Comparison of ENCODE assay signal across 23 mouse cellular contexts in the genomic region with DNA sequence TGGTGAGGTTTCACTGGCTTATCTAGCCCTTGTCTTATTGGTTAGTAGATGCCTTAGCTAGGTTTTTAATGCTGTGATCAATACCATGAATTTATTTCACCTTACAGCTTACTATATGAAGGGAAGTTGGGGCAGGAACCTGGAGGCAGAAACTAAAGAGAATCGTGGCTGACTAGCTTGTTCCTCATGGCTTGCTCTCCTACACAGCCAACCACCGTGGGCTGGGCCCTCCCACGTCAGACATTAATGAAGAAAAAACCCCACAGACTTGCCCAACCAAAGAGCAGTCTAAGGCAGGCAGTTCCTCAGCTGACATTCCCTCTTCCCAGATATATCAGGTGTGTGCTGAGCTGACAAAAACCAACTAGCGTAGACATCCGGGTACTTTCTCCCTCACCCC. TPM values are rescaled to one million over a fixed set of nuclear protein-coding genes. Genes with fewer than 3 reads are reported as not detected.
DNase-seq lines count a peak whose midpoint lies in the region; ATAC-seq and TF ChIP-seq lines count a peak whose summit lies in the region.
"Had no signal": no experiment of that assay in that cellular context is flagged by ENCODE, and none has a peak within 500 bp of the region (broad histone marks: within the 10 kb centered on the region; RNA-seq: fewer than 3 reads in every experiment).

No protein-coding gene starts in this region.

- ATAC-seq in liver, embryonic 13.5 days (ENCODE audit: low read depth) = no peak
- ATAC-seq in liver, postnatal 0 days = no peak

- peaks cover 78% of the 10 kb centered on the region for H3K36me3 ChIP-seq in liver, embryonic 13.5 days
- H3K36me3 ChIP-seq in liver, postnatal 0 days (replicated peaks; ENCODE audit: insufficient read depth, low read length) = peaks cover 71% of the 10 kb centered on the region

- no peak for TF ChIP-seq CTCF in liver, postnatal 0 days (IDR thresholded peaks at IDR 0.05; ENCODE audit: low read depth)

- H3K9me3 ChIP-seq in liver, embryonic 13.5 days (replicated peaks) = no peaks in the 10 kb centered on the region
- no peaks in the 10 kb centered on the region for H3K9me3 ChIP-seq in liver, postnatal 0 days (ENCODE audit: low read length)
- H3K9me3 ChIP-seq: embryonic facial prominence, embryonic 15.5 days; forebrain, embryonic 12.5 days; heart, embryonic 13.5 days; hindbrain, embryonic 13.5 days; limb, embryonic 12.5 days; midbrain, embryonic 12.5 days had no signal

- 67% methylated on average over 5 of the region's 5 CpGs for WGBS in liver, embryonic 13.5 days (ENCODE audit: insufficient replicate concordance)
- 52% methylated on average over 5 of the region's 5 CpGs for WGBS in liver, postnatal 0 days (ENCODE audit: insufficient replicate concordance)

- H3K4me2 ChIP-seq in liver, embryonic 13.5 days = no peak overlapping the region
- H3K4me2 ChIP-seq in liver, postnatal 0 days (ENCODE audit: low read depth, low read length) = no peak overlapping the region
- H3K4me2 ChIP-seq: embryonic facial prominence, embryonic 15.5 days; forebrain, embryonic 12.5 days; heart, embryonic 13.5 days; hindbrain, embryonic 13.5 days; limb, embryonic 12.5 days; midbrain, embryonic 12.5 days had no signal

- no peak for DNase-seq in liver, embryonic 13.5 days
- DNase-seq in liver, postnatal 0 days = no peak
- peak; percentile 24 to 33 for DNase-seq in spleen, postnatal 36 days (ENCODE audit: low spot score in 2 of 2)
- DNase-seq in spleen, postnatal 4 days (ENCODE audit: low spot score in 2 of 2) = no peak
- peak; percentile 41 for DNase-seq in gonadal fat pad, adult 2 months (ENCODE audit: low read depth)
- peak; percentile 45 for DNase-seq in telencephalon, adult 2 months (ENCODE audit: low read depth, low spot score)
- DNase-seq in gastrocnemius, postnatal 25 days = no peak
- DNase-seq in cerebellum, adult 9-11 months = no peak
- DNase-seq: adrenal gland, postnatal 25 days; cerebellum, adult 11-12 months; cerebellum, postnatal 25 days; kidney, adult 2 months; kidney, postnatal 14 days; lung, postnatal 14 days; right cerebral cortex, postnatal 4 days; thymus, postnatal 4 days had no signal

- no peak overlapping the region for H3K4me3 ChIP-seq in liver, embryonic 13.5 days (replicated peaks)
- H3K4me3 ChIP-seq in liver, postnatal 0 days (ENCODE audit: low read depth, low read length) = no peak overlapping the region
- H3K4me3 ChIP-seq: embryonic facial prominence, embryonic 15.5 days; forebrain, embryonic 12.5 days; heart, embryonic 13.5 days; hindbrain, embryonic 13.5 days; limb, embryonic 12.5 days; midbrain, embryonic 12.5 days; myocyte had no signal

- H3K4me1 ChIP-seq in liver, embryonic 13.5 days (replicated peaks) = peaks cover 55% of the 10 kb centered on the region
- H3K4me1 ChIP-seq in liver, postnatal 0 days (ENCODE audit: insufficient read depth) = peaks cover 5% of the 10 kb centered on the region; the same call in 1 of the 2 replicates
- H3K4me1 ChIP-seq: embryonic facial prominence, embryonic 15.5 days; forebrain, embryonic 12.5 days; limb, embryonic 12.5 days; midbrain, embryonic 12.5 days had no signal

- no peaks in the 10 kb centered on the region for H3K27me3 ChIP-seq in liver, embryonic 13.5 days
- H3K27me3 ChIP-seq in liver, postnatal 0 days (ENCODE audit: insufficient read depth, low read length) = no peaks in the 10 kb centered on the region
- H3K27me3 ChIP-seq: embryonic facial prominence, embryonic 15.5 days; forebrain, embryonic 12.5 days; heart, embryonic 13.5 days; hindbrain, embryonic 13.5 days; limb, embryonic 12.5 days; midbrain, embryonic 12.5 days had no signal

- peak overlapping the region; percentile 15; the same call in 1 of the 2 replicates for H3K9ac ChIP-seq in liver, embryonic 13.5 days
- H3K9ac ChIP-seq in liver, postnatal 0 days (replicated peaks) = no peak overlapping the region
- H3K9ac ChIP-seq: embryonic facial prominence, embryonic 15.5 days; forebrain, embryonic 12.5 days; heart, embryonic 13.5 days; hindbrain, embryonic 13.5 days; limb, embryonic 12.5 days; midbrain, embryonic 12.5 days had no signal

- no peak for TF ChIP-seq EP300 in liver, postnatal 0 days (IDR thresholded peaks at IDR 0.05; ENCODE audit: low read depth)

- peak overlapping the region; percentile 30 for H3K27ac ChIP-seq in liver, embryonic 13.5 days
- no peak overlapping the region for H3K27ac ChIP-seq in liver, postnatal 0 days (ENCODE audit: low read depth)
- H3K27ac ChIP-seq: embryonic facial prominence, embryonic 15.5 days; forebrain, embryonic 12.5 days; heart, embryonic 13.5 days; hindbrain, embryonic 13.5 days; limb, embryonic 12.5 days; midbrain, embryonic 12.5 days had no signal

RNA-seq across cellular contexts. Expression of gene Lpin2, which starts 41.3 kb away (rescaled TPM):
- polyA plus RNA-seq in liver, embryonic 13.5 days (2015; fragmentation: Nextera tagmentation; extraction: Ambion mirVana) = 38.0 and 43.2 TPM in 2 replicates
- 34.0 and 44.5 TPM in 2 replicates for polyA plus RNA-seq in liver, postnatal 0 days (2015; fragmentation: Nextera tagmentation; extraction: Ambion mirVana)
- polyA plus RNA-seq in gonadal fat pad, adult 2 months (2012; rRNA removed) = 10.7 and 12.5 TPM in 2 replicates
- total RNA-seq in gastrocnemius, postnatal 25 days (2021) = 1 to 10 TPM; 4.0 to 4.9 TPM

Comparison
In these comparisons a context has a peak if more than half of its experiments do, and no peak if none do; other contexts are left out.
1. DNase-seq: peak in spleen, postnatal 36 days (2 of 2), gonadal fat pad, adult 2 months (single experiment) and telencephalon, adult 2 months (single experiment); none in liver, embryonic 13.5 days (single experiment), liver, postnatal 0 days (single experiment), spleen, postnatal 4 days (0 of 2), gastrocnemius, postnatal 25 days (single experiment) and cerebellum, adult 9-11 months (single experiment).